Mouse (Mus musculus) myocyte (in vitro differentiated cells): ENCODE measurements at regions not wholly inside any gene's neighbourhood (a gene's known extent, or its start where the extent isn't known, plus 50 kb on each side); places are given as distances from the start of the nearest gene placed in this dataset.

Source experiments
- CEBPB ChIP-seq: IDR thresholded peaks from 2 replicates; pipeline ENCODE4 v1.6.1; 2011; ENCODE audit warnings: mild to moderate bottlenecking, moderate library complexity; ENCODE audit not compliant: poor library complexity, insufficient read depth, severe bottlenecking
- E2F4 ChIP-seq: IDR thresholded peaks from one replicate; pipeline ENCODE4 v1.6.1; 2011; ENCODE audit warnings: mild to moderate bottlenecking, control low read depth, moderate library complexity; ENCODE audit not compliant: insufficient read depth
- MAX ChIP-seq: IDR thresholded peaks from one replicate; pipeline ENCODE4 v1.6.1; 2011; ENCODE audit warnings: low read depth, mild to moderate bottlenecking, control low read depth
- MYOD1 ChIP-seq, 3 experiments: IDR thresholded peaks; one replicate each; pipeline ENCODE4 v1.6.1; 2011; ENCODE audit warnings: control low read depth in 2 of 3, low read depth in 2 of 3, mild to moderate bottlenecking in 2 of 3, moderate library complexity in 1 of 3; ENCODE audit not compliant: insufficient read length in 2 of 3, control insufficient read depth in 1 of 3
- MYOG ChIP-seq, 3 experiments: IDR thresholded peaks; one replicate each; pipeline ENCODE4 v1.6.1; 2011; ENCODE audit warnings: control low read depth in 2 of 3, low read depth in 2 of 3, mild to moderate bottlenecking in 2 of 3; ENCODE audit not compliant: insufficient read length in 2 of 3, control insufficient read depth in 1 of 3, insufficient read depth in 1 of 3
- POLR2A ChIP-seq: IDR thresholded peaks from one replicate; pipeline ENCODE4 v1.6.1; 2011; ENCODE audit warnings: low read depth, mild to moderate bottlenecking, control low read depth, moderate library complexity; ENCODE audit not compliant: insufficient read length
- POLR2AphosphoS2 ChIP-seq: IDR thresholded peaks from one replicate; pipeline ENCODE4 v1.6.1; 2011; ENCODE audit warnings: low read depth, control low read depth; ENCODE audit not compliant: insufficient read length
- REST ChIP-seq: IDR thresholded peaks from one replicate; pipeline ENCODE4 v1.6.1; 2011; ENCODE audit warnings: mild to moderate bottlenecking, control low read depth, moderate library complexity; ENCODE audit not compliant: insufficient read depth, insufficient read length
- SRF ChIP-seq: IDR thresholded peaks from one replicate; pipeline ENCODE4 v1.6.1; 2011; ENCODE audit warnings: low read depth; ENCODE audit not compliant: control insufficient read depth, insufficient read length
- TCF12 ChIP-seq: IDR thresholded peaks from one replicate; pipeline ENCODE4 v1.6.1; 2011; ENCODE audit warnings: mild to moderate bottlenecking, control low read depth; ENCODE audit not compliant: poor library complexity, insufficient read depth, severe bottlenecking
- TCF3 ChIP-seq: IDR thresholded peaks from one replicate; pipeline ENCODE4 v1.6.1; 2011; ENCODE audit warnings: low read depth, control low read depth; ENCODE audit not compliant: insufficient read length
- USF1 ChIP-seq: IDR thresholded peaks from one replicate; pipeline ENCODE4 v1.6.1; 2011; ENCODE audit warnings: low read depth, mild to moderate bottlenecking, control low read depth, moderate library complexity

- TF ChIP-seq POLR2A (no peak), TCF12 (no peak), E2F4 (no peak), USF1 (no peak), CEBPB (no peak), TCF3 (no peak), MAX (no peak), MYOG (IDR thresholded peaks at IDR 0.05; ENCODE audit: control insufficient read depth in 1 of 3, insufficient read depth in 1 of 3, insufficient read length in 2 of 3, low read depth in 2 of 3) (no peak), REST (no peak), MYOD1 (IDR thresholded peaks at IDR 0.05; ENCODE audit: control insufficient read depth in 1 of 3, insufficient read length in 2 of 3, low read depth in 2 of 3) (no peak), SRF (no peak), POLR2AphosphoS2 (no peak)
These were observed 98.1 kb downstream of the Zfp706 start for GRCm38 (mm10) chr15:36909494-36909893.
